Mouse (Mus musculus): ENCODE measurements at regions not wholly inside any gene's neighbourhood (a gene's known extent, or its start where the extent isn't known, plus 50 kb on each side); places are given as distances from the start of the nearest gene placed in this dataset.

DNA sequence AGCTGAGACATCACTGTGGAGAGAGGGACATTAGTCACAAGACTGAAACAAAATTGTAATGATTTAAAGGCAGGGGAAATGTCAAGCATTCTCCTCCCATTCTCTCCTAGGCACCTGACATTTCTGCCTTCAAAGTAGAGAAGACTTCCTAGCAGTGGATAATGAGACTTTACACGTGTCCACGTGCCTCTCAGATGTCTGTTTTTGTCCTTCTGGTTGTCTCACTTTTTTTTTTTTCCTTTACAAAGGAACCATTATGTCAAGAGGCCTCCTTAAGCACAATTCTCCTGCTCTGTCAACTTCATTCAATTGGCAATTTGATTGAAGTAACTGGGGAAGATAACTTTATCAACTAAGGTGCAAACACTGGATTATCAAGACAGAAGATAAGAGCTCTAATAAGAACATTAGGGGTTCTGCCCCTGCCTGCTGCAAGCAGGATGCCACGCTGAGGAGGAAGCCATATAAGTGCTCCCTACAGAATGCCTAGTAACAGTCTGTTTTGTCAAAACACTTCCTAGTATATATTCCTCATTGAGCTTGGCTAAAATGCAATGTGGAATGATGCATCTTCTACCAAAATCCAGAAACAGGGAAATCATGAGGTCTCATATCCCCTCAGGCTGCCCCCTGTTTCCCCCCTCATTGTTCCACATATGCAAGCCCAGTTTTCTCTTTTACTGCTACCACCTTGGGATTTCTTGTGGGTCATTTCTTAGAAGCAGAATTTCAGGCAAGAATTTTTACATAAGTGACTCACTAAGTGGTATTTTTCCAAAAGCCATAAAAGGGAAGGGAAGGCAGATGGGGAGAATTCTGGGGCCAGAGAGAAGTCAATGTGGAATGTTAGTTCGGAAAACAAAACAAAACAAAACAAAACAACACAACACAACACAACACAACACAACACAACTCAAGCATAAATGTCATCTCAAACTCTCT lies 967.0 kb upstream of the Lrrc6 start:
- DNase-seq (ENCODE audit: low spot score in 2 of 2): no peak

DNA sequence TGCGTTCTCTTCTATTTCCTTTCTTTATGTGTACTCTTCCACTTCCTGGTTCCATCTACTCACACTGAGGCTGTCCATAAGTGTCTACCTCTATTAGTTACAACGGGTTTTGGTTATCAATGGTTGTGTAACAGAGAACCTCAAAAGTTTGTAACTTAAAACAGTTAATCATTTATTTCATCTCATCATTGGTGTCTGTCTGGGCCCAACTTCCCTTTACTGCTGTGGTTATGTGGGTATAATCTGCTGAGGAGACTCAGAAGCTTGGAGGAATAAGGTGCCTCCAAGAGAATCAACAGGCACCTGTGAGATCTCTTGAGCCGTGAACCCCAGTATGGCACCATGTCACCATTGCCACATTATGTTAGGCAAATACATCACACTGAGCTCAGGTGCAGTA lies 962.2 kb upstream of the Lrrc6 start:
- no peak for DNase-seq (ENCODE audit: low spot score in 2 of 2)

DNA sequence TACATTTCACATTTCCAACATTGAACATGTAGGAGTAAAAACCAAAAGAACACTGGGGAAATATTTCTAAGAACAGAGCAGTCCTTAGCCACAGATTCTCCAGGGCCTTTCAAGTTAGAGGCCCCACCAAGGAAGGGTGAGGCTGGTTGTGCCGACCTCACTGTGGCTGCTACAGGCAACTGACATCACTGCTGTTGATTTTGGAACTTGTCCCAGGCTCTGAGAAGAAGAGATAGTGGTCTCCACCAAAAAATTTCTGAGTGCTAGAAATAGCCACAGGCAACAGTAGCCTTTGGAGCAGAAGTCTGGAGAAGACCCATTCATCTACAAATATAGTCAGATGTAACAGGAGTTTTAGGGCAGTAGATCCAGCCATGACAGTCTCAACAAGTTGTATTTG lies 959.7 kb upstream of the Lrrc6 start:
- DNase-seq (ENCODE audit: low spot score in 2 of 2): no peak

DNA sequence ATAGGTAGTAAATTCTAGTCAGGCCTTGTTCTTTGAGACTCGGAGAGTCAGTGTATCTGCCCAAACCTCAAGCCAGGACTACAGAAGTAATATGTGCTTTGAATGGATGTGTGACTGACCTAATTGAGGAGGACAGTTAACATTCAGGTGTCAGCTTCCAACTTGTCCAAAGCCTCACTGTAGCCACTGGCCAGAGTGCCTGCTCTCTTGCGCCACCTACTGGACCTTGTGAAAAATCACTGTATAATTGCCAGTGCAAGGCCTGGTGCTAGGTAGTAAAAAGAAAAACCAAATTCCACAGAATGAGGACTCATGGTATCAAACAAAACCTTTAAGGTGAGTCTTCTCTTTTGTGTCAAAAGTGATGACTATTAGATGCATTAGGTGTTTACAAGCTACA lies 933.6 kb upstream of the Lrrc6 start:
- no peak for DNase-seq (ENCODE audit: low spot score in 2 of 2)

- no peak for DNase-seq (ENCODE audit: low spot score in 2 of 2)
These were observed 923.2 kb upstream of the Lrrc6 start for GRCm38 (mm10) chr15:67423922-67424321.

DNA sequence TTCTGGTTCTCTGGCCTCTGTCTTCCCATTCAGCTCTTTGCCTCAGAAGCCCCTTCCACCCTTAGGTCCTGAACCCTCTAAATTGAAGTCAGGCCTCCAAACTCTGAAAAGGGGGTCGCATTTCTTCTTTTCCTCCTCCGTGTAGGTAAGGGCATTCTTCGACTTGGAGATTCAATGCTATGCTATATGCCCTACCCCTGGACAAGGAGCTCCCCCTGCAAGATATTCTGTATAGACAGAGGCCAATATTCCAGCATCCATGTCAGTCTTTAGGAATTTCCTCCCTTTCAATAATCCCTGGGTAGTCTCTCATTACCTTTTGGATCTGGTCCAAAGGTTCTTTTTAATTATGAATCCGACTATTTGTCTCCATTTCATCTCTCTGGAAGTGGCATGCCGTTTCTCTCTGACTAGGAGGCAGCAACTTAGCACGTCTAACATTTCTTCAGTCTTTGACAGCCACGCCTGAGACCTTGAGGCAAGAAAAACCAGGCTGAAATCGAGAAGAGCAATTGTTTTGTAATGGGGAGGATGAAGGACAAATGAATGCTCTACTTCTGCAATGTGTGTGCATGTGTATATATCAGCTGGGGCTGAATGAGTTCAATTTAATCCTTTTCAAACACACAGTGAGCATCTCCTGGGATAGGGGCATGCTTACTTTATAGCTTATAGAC lies 921.7 kb upstream of the Lrrc6 start:
- DNase-seq (ENCODE audit: low spot score in 2 of 2): no peak

- DNase-seq (ENCODE audit: low spot score in 2 of 2): no peak
These were observed 920.1 kb upstream of the Lrrc6 start for GRCm38 (mm10) chr15:67420776-67421175.

GRCm38 (mm10) chr15:67419733-67420132 lies 919.0 kb upstream of the Lrrc6 start:
- no peak for DNase-seq (ENCODE audit: low spot score in 2 of 2)

DNA sequence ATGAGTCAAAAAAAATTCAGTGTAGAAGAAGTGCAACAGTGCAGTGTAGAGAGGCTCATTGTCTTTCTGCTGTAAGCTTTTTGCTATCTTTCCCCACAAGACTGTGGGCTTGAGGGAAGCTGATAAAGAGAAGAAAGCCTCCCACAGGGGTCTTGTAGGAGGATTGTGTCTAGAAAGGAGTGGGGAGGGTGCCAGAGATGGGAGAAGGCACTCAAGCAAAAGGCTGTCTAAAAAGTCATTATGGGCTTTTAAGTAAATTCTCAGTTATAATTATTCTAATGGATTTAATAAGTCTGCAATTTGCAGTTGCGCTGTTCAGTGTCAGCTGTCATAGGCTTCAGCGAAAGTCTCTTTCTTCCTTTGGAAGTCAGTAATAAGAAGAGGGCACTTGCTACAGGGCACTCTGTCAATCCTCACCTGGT lies 917.0 kb upstream of the Lrrc6 start:
- no peak for DNase-seq (ENCODE audit: low spot score in 2 of 2)

DNA sequence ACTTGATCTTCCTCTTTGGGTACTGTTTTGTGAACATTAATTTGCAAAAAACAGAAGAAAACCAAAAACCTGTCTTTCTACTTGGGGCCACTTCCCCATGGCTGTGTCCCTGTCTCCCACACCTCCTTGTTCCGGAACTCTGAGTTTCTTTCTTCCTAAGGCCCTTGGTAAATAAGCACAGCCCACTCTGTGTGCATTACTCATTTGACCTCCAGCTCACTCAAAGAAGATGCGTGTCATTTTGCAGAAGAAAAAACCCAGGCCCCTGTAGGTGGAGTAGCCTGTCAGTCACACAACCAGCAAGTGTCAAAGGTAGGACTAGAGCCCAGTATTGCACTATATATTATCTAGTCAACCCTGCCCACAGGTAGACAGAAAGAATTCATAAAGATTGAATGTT lies 915.1 kb upstream of the Lrrc6 start:
- no peak for DNase-seq (ENCODE audit: low spot score in 2 of 2)

DNA sequence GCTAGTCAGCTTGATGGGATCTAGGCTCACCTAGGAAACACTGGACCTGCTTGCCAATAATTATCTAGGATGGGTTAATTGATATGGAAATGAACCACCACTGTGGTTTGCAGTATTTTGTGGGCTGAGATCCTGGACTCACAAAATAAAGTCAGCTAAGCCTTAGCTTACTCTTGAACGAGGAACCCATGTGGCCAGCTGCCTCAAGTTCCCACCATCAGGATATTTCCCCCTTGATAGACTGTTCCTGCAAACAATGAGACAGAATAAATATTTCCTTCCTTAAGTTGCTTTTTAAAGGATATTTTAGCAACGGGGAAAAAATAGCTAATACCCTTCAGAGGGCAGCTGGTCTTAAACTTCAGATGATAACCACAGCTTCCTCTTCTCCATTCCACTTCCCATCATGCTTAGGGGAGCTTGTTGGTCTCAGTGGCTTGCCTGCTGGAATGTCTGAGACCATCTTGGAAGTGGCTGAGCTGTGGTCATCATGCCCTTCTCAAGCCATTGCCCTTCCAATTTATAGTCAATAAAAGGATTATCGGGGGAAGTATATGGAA lies 913.7 kb upstream of the Lrrc6 start:
- DNase-seq (ENCODE audit: low spot score in 2 of 2): no peak

GRCm38 (mm10) chr15:67413581-67413980 lies 912.9 kb upstream of the Lrrc6 start:
- DNase-seq (ENCODE audit: low spot score in 2 of 2): no peak

DNA sequence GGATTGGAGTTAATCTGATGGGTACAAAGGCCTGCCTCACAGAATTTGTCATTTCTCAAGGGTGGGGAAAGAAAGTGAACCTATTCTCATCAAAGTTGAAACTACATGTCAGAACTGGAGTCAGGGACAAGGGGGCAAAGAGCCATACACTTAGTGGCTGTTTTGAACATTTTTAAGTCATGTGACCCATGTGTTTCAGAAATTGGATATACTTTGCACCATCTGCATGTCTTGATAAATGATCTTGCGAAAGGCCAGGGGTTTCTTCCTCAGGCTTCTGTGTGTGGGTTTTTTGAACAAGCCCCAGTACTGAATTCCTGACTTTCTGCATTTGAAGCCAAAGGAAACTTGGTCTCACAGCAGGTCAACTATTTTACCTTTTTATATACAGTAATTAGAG lies 911.7 kb upstream of the Lrrc6 start:
- DNase-seq (ENCODE audit: low spot score in 2 of 2): no peak

DNA sequence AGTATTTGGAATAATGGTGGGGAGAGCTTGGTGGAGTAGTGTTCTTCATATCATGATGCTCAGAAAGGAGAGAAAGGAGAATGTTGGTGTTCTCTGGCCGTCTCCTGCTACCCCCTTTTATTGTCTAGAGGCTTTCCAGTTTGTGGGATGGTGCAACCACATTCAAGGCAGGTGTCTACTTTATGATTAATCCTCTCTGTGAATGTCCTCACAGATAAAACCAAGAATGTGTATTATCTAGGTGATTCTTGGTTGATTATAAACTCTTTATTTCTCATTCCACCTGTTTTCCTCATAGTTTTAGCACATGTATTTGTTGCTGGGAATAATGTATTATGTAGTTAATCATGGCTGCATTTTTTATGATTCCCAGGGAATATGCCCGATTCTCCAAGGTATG lies 910.9 kb upstream of the Lrrc6 start:
- DNase-seq (ENCODE audit: low spot score in 2 of 2): no peak

- no peak for DNase-seq (ENCODE audit: low spot score in 2 of 2)
These were observed 909.3 kb upstream of the Lrrc6 start for GRCm38 (mm10) chr15:67410012-67410411.

- no peak for DNase-seq (ENCODE audit: low spot score in 2 of 2)
These were observed 908.3 kb upstream of the Lrrc6 start for GRCm38 (mm10) chr15:67408871-67409559.

DNA sequence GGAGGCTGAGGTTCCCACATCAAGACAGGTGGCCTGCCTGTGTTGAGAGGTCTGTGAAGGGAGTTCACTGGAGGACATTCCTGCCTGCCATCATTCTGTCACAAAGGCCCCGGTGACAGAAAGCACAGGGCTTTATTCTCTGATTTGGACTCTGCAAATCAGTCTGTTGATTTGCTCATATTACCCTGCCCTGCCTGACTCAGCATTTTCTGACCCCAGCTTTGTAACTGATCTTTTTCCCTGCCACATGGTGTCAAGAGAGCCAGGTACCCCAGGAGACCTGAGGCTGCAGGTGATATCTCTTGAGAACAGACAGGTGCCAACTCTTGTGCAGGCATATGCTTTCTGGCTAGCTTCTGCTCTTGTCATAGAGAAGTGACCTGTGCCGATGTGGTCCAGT lies 906.5 kb upstream of the Lrrc6 start:
- DNase-seq (ENCODE audit: low spot score in 2 of 2): no peak

GRCm38 (mm10) chr15:67405523-67405922 lies 904.8 kb upstream of the Lrrc6 start:
- no peak for DNase-seq (ENCODE audit: low spot score in 2 of 2)

DNA sequence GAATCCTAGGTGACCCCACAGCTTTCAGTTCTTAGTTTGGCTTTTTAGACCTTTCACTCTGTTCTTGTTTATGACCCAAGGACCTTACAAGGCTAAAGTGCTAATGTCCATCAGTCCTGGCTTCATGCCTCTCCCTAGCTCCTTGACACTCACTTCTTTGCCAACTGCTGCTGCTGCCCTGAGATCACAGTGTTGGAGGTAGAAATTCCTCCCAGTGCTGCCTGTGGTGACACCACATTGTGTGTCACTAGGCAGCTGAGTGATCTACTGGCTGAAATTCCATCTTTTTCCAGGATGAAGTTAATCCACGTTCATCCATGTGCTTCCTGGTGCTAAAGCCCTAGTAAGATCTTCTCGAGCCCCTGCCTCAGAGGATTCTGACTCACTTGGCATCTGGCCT lies 904.3 kb upstream of the Lrrc6 start:
- DNase-seq (ENCODE audit: low spot score in 2 of 2): no peak

DNA sequence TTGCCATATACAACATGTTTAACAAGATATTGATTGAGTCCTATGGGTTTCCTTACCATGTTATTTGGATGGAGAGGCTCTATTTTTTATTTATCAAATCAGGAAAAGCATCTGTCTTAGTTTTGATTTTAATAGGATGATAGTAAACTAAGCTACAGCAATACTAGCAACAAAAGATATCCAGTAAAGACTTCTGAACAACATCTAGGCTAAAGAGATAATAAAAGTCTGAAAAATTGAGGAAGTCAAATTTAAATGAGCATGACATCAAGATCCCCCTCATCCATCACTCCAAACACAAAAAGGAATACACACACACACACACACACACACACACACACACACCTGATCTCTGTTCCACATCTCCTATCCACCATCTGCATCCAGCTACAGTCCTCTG lies 901.6 kb upstream of the Lrrc6 start:
- DNase-seq (ENCODE audit: low spot score in 2 of 2): no peak

DNA sequence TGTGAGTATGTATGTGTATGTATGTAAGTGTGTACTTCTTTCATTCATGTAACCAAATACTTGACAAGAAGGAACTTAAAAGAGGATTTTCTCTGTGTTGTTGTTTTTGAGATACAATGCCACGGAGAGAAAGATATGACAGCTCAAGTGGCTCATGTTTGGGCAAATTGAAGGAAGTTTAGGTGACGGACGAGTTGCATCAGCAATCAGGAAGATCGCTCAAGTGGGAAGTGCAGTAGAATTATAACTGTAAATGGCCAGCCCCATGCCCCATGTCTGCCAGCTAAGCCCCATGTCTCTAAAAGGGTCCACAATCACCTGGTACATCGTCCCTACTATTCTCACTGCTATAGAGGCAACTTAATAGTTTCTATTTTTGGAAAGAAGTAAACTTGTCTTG lies 896.6 kb upstream of the Lrrc6 start:
- DNase-seq (ENCODE audit: low spot score in 2 of 2): no peak

GRCm38 (mm10) chr15:67395114-67395513 lies 894.4 kb upstream of the Lrrc6 start:
- DNase-seq (ENCODE audit: low spot score in 2 of 2): no peak

Measured in frontal cortex, postnatal 14 days (tissue).